ENCODE assay signal across 13 mouse cellular contexts in the genomic region with DNA sequence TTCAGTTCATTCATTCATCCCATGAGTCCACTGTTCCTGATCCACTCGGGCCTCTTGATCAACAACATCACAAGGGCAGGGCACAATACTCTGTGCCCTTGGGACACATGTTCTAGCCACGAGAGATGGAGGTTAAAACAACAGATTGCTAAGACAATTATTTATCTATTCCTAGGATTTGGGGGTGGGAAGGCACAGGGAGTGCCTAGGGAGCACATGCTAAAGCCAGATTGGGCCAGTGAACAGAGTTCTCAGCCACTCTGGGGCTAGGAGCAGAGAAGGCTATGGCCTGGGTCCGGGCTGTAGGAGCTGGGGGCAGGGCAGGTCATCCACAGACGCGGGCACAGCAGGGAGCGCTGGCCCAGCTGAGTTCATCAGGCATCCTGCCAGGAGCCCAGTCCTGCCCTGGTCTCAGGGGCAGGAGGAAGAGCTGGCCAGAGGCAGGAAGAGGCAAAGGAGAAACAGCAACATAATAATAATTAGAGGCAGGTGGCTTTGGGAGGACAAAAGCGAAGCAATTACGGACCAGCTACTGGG. TPM values are rescaled to one million over a fixed set of nuclear protein-coding genes. Genes with fewer than 3 reads are reported as not detected.
A peak's percentile ranks its signal among the peaks of the same experiment; 100 is the strongest.
DNase-seq lines count a peak whose midpoint lies in the region; ATAC-seq and TF ChIP-seq lines count a peak whose summit lies in the region.
"Had no signal": no experiment of that assay in that cellular context is flagged by ENCODE, and none has a peak within 500 bp of the region (broad histone marks: within the 10 kb centered on the region; RNA-seq: fewer than 3 reads in every experiment).

No protein-coding gene starts in this region.

- ATAC-seq in intestine, postnatal 0 days, result no peak
- ATAC-seq in intestine, embryonic 16.5 days, result no peak

- no peak overlapping the region for H3K4me2 ChIP-seq in intestine, postnatal 0 days (replicated peaks; ENCODE audit: low read depth)
- H3K4me2 ChIP-seq in intestine, embryonic 16.5 days (ENCODE audit: low read depth, low read length), result no peak overlapping the region
- H3K4me2 ChIP-seq: hindbrain, embryonic 12.5 days; midbrain, embryonic 11.5 days; neural tube, embryonic 12.5 days had no signal

- WGBS in intestine, postnatal 0 days, result 48% methylated on average over 8 of the region's 8 CpGs
- 51% methylated on average over 8 of the region's 8 CpGs for WGBS in intestine, embryonic 16.5 days

- H3K4me1 ChIP-seq in intestine, postnatal 0 days (replicated peaks; ENCODE audit: control insufficient read depth, insufficient read depth, low read length), result 0 out of 2 replicates have a peak, but pooled peaks cover 14% of the 10 kb centered on the region
- H3K4me1 ChIP-seq in intestine, embryonic 16.5 days (ENCODE audit: control insufficient read depth, insufficient read depth, low read length), result peaks cover 15% of the 10 kb centered on the region

- no peak overlapping the region for H3K4me3 ChIP-seq in intestine, postnatal 0 days (ENCODE audit: low read depth, low read length)
- H3K4me3 ChIP-seq in intestine, embryonic 16.5 days (ENCODE audit: low read length), result no peak overlapping the region
- H3K4me3 ChIP-seq: hindbrain, embryonic 12.5 days; layer of hippocampus, adult 2 months; neural tube, embryonic 12.5 days had no signal

- no peaks in the 10 kb centered on the region for H3K9me3 ChIP-seq in intestine, postnatal 0 days (ENCODE audit: control insufficient read depth)
- no peaks in the 10 kb centered on the region for H3K9me3 ChIP-seq in intestine, embryonic 16.5 days (ENCODE audit: control insufficient read depth, low read length)
- H3K9me3 ChIP-seq: hindbrain, embryonic 12.5 days; neural tube, embryonic 12.5 days had no signal

- H3K36me3 ChIP-seq in intestine, postnatal 0 days (ENCODE audit: control insufficient read depth, insufficient read depth), result no peaks in the 10 kb centered on the region
- no peaks in the 10 kb centered on the region for H3K36me3 ChIP-seq in intestine, embryonic 16.5 days (ENCODE audit: control insufficient read depth, insufficient read depth, low read length)
- H3K36me3 ChIP-seq: hindbrain, embryonic 12.5 days; neural tube, embryonic 12.5 days had no signal

- TF ChIP-seq CTCF in intestine, postnatal 0 days (IDR thresholded peaks at IDR 0.05; ENCODE audit: low read depth), result no peak

- H3K27ac ChIP-seq in intestine, postnatal 0 days (ENCODE audit: low read depth, low read length), result 0 out of 2 replicates have a peak overlapping the region, but pooled peaks have one; percentile 2
- no peak overlapping the region for H3K27ac ChIP-seq in intestine, embryonic 16.5 days (ENCODE audit: low read length)
- H3K27ac ChIP-seq: hindbrain, embryonic 12.5 days; layer of hippocampus, adult 2 months; neural tube, embryonic 12.5 days had no signal

- H3K9ac ChIP-seq in intestine, postnatal 0 days (ENCODE audit: low read depth, low read length), result no peak overlapping the region
- H3K9ac ChIP-seq in intestine, embryonic 16.5 days (ENCODE audit: low read depth, low read length), result no peak overlapping the region
- H3K9ac ChIP-seq: hindbrain, embryonic 12.5 days; neural tube, embryonic 12.5 days had no signal

- DNase-seq in cerebellum, postnatal 10 days, result peak; percentile 58 to 67
- no peak for DNase-seq in cerebellum, adult 18-20 months
- peak; percentile 27 for DNase-seq in urinary bladder, postnatal 14 days (ENCODE audit: low spot score)
- DNase-seq in urinary bladder, postnatal 25 days (ENCODE audit: low spot score), result no peak
- no peak for DNase-seq in T-cell, adult 2 months (ENCODE audit: low spot score)
- DNase-seq in cerebellum, adult 11 months, result no peak
- DNase-seq: cerebellum, adult 9-10 months had no signal

- no peaks in the 10 kb centered on the region for H3K27me3 ChIP-seq in intestine, postnatal 0 days (replicated peaks; ENCODE audit: control insufficient read depth, insufficient read depth, low read length)
- H3K27me3 ChIP-seq in intestine, embryonic 16.5 days (replicated peaks; ENCODE audit: control insufficient read depth, insufficient read depth, low read length), result no peaks in the 10 kb centered on the region
- H3K27me3 ChIP-seq: neural tube, embryonic 12.5 days had no signal

RNA-seq across cellular contexts. Expression of a gene that starts 15.8 kb away (rescaled TPM):
- polyA plus RNA-seq in intestine, postnatal 0 days (2015; fragmentation: Nextera tagmentation; extraction: Ambion mirVana), result 98.5 and 114 TPM in 2 replicates
- polyA plus RNA-seq in intestine, embryonic 16.5 days (2015; fragmentation: Nextera tagmentation; extraction: Ambion mirVana), result 13.2 and 17.4 TPM in 2 replicates

RNA-seq across cellular contexts. Expression of a gene that starts 17.1 kb away (rescaled TPM):
- 6.2 and 8.2 TPM in 2 replicates for polyA plus RNA-seq in intestine, postnatal 0 days (2015; fragmentation: Nextera tagmentation; extraction: Ambion mirVana)
- 24.3 and 29.2 TPM in 2 replicates for polyA plus RNA-seq in intestine, embryonic 16.5 days (2015; fragmentation: Nextera tagmentation; extraction: Ambion mirVana)
- polyA plus RNA-seq: hindbrain, embryonic 12.5 days; midbrain, embryonic 11.5 days had no signal

Comparison
In these comparisons a context has a peak if more than half of its experiments do, and no peak if none do; other contexts are left out.
1. DNase-seq: peak in cerebellum, postnatal 10 days (2 of 2) and urinary bladder, postnatal 14 days (single experiment); none in cerebellum, adult 18-20 months (0 of 2), urinary bladder, postnatal 25 days (single experiment), T-cell, adult 2 months (single experiment) and cerebellum, adult 11 months (single experiment).